Mouse (Mus musculus): ENCODE results near the gene Zfr.

- TF ChIP-seq EP300 (optimal IDR thresholded peaks at IDR 0.05) (no peak), CTCF (IDR thresholded peaks at IDR 0.05; ENCODE audit: low read depth) (no peak)
Observed at GRCm38 (mm10) chr15:12114546-12114945, 3.1 kb upstream of the Zfr start.
